ENCODE assay signal across 9 mouse cellular contexts in the genomic region with DNA sequence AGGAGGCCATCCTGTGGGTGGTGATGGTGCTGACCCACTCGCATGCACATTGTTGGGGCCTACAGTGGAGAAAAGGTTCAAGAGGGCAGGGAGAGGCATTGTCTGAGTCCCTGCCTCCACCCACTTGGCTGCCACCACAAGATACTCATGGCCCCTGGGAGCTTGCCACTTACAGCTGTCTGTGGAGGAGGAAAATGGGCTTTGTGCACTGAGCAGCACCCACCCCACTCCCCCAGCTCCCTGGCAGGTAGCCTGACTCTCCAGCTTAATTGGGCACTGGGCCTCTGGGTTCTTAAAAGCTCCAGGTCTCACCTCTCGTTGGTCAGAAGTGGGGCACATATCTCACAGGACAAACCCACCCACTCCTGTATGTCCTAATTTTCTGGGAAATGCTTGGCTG. TPM values are rescaled to one million over a fixed set of nuclear protein-coding genes. Genes with fewer than 3 reads are reported as not detected.
DNase-seq lines count a peak whose midpoint lies in the region; ATAC-seq and TF ChIP-seq lines count a peak whose summit lies in the region.
"Had no signal": no experiment of that assay in that cellular context is flagged by ENCODE, and none has a peak within 500 bp of the region (broad histone marks: within the 10 kb centered on the region; RNA-seq: fewer than 3 reads in every experiment).

No protein-coding gene starts in this region.

- no peaks in the 10 kb centered on the region for H3K9me3 ChIP-seq in limb, embryonic 15.5 days

- H3K27ac ChIP-seq in gastrocnemius, adult 2 months = no peak overlapping the region
- H3K27ac ChIP-seq in limb, embryonic 15.5 days = peak overlapping the region; percentile 78

- H3K4me2 ChIP-seq in limb, embryonic 15.5 days = no peak overlapping the region

- WGBS in limb, embryonic 15.5 days = 60% methylated on average over 2 of the region's 2 CpGs

- no peak for TF ChIP-seq CTCF in gastrocnemius, adult 2 months (IDR thresholded peaks at IDR 0.05)

- peak; percentile 25 for DNase-seq in gastrocnemius, postnatal 10 days
- DNase-seq in gastrocnemius, adult 2 months = no peak
- DNase-seq in NIH3T3 (ENCODE audit: low read depth) = peak; percentile 47
- DNase-seq in heart, postnatal 14 days = peak; percentile 48 to 52
- no peak for DNase-seq in urinary bladder, adult 18-20 months (ENCODE audit: low spot score in 2 of 2)
- no peak for DNase-seq in gastrocnemius, postnatal 25 days
- no peak for DNase-seq in thymus, postnatal 14 days

- H3K4me1 ChIP-seq in limb, embryonic 15.5 days = peaks cover 35% of the 10 kb centered on the region

- H3K4me3 ChIP-seq in gastrocnemius, adult 2 months = no peak overlapping the region
- no peak overlapping the region for H3K4me3 ChIP-seq in limb, embryonic 15.5 days

- H3K36me3 ChIP-seq in limb, embryonic 15.5 days = peaks cover 62% of the 10 kb centered on the region

- ATAC-seq in limb, embryonic 15.5 days (ENCODE audit: insufficient number of reproducible peaks, low FRiP score, low TSS enrichment, low read depth) = no peak

- H3K27me3 ChIP-seq in limb, embryonic 15.5 days = no peaks in the 10 kb centered on the region

- intact Hi-C loops in gastrocnemius, adult 2 months (cut with DNase I) = no loop called here
- intact Hi-C loops in heart, postnatal 14 days (cut with DNase I) = no loop called here

- no peak overlapping the region for H3K9ac ChIP-seq in limb, embryonic 15.5 days

RNA-seq across cellular contexts. Expression of a gene that starts 54.3 kb away (rescaled TPM):
- total RNA-seq in gastrocnemius, postnatal 10 days (2021) = 1 to 10 TPM in 1 of 2 experiments, not detected in 1; 1.8 TPM
- total RNA-seq in gastrocnemius, adult 2 months (2021) = 1 to 10 TPM in 1 of 2 experiments, not detected in 1; 1.3 TPM
- under 1 TPM; 0.50 to 0.78 TPM for total RNA-seq in heart, postnatal 14 days (2021)
- 57.2 and 75.5 TPM in 2 replicates for polyA plus RNA-seq in limb, embryonic 15.5 days (2015; fragmentation: Nextera tagmentation; extraction: Ambion mirVana)
- 10 to 100 TPM in 1 of 2 experiments, under 1 TPM in 1; 0.38 to 13.6 TPM for total RNA-seq in gastrocnemius, postnatal 25 days (2021)
- total RNA-seq: left cerebral cortex, postnatal 36 days had no signal

Comparison
In these comparisons a context has a peak if more than half of its experiments do, and no peak if none do; other contexts are left out.
1. DNase-seq: peak in gastrocnemius, postnatal 10 days (single experiment), NIH3T3 (single experiment) and heart, postnatal 14 days (2 of 2); none in gastrocnemius, adult 2 months (single experiment), urinary bladder, adult 18-20 months (0 of 2), gastrocnemius, postnatal 25 days (single experiment) and thymus, postnatal 14 days (single experiment).